Mouse (Mus musculus): Measurements from ENCODE around the gene Sema6d.

DNA sequence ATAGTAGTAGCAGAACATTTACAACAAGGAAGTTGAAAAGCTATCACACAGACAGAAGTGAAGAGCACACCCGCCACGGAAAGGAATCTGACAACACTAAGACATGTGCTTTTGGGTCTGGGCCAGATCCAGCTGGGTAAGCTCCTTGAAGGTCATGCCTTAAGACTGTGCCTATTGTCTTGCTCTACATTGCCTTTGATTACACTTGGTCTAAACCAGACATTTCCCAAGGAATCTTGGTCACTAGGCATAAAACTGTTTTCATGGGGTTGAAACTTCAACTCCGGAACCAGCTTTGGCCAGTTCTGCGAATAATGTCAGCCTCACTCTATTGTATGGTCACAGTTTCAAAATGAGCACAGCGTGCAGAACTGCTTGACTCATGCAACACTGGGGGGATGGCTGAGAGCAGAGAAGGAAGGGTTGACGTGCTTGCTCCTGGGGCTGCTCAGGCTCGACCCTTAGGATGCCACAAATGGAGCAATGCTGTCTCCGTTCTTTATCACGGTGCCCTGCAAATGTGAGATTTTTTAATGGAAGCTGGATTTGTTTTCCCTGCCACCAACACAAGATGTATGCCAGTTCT, 145.0 kb downstream of the Sema6d start:
- TF ChIP-seq CTCF (IDR thresholded peaks at IDR 0.05; ENCODE audit: low read depth, low read length) (no peak), GATA2 (IDR thresholded peaks at IDR 0.05; ENCODE audit: borderline replicate concordance, low read depth, low read length) (no peak)
